Mouse (Mus musculus): ENCODE data around the gene Pfn3.
"Not testable (repeated sequence)": the region's sequence is repeated elsewhere in the genome, so short reads cannot be mapped to it uniquely, and the experiment has no call there.

Gene Pfn3

DNA sequence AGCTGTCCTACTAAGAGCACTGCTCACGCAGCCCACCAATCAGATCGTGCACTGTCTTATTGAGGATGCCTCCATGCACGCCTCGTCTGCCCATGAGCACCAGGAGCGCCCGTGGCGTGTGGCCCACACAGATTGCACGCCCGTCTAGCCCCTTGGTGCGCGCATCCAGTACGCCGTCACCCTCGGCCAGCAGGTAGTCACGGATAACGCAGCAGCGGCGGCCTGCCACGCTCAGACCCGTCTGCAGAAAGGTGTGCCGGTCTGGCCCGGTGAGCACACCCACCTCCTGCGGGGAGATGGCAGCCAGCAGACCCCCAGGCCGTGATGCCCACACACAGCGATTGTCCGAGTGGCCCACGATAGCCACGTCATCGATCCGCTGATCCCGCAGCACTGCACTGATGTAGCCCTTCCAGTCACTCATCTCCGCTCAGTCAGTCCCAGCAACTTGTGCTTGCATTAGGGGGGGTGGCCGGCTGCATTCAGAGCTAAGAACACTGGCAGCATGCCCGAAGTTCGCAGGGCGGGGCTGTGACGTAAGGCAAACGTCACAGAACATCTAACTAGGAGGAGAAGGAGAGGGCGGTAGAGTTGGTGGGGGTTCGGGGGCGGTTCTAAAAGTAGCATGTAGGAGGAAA lies at the start of gene Pfn3:
Gene Pfn3, minus strand, starts transcription at position 490 of the 638 bp plus-strand sequence.
- peak; percentile 52 for DNase-seq (ENCODE audit: low read depth, low spot score)

DNA sequence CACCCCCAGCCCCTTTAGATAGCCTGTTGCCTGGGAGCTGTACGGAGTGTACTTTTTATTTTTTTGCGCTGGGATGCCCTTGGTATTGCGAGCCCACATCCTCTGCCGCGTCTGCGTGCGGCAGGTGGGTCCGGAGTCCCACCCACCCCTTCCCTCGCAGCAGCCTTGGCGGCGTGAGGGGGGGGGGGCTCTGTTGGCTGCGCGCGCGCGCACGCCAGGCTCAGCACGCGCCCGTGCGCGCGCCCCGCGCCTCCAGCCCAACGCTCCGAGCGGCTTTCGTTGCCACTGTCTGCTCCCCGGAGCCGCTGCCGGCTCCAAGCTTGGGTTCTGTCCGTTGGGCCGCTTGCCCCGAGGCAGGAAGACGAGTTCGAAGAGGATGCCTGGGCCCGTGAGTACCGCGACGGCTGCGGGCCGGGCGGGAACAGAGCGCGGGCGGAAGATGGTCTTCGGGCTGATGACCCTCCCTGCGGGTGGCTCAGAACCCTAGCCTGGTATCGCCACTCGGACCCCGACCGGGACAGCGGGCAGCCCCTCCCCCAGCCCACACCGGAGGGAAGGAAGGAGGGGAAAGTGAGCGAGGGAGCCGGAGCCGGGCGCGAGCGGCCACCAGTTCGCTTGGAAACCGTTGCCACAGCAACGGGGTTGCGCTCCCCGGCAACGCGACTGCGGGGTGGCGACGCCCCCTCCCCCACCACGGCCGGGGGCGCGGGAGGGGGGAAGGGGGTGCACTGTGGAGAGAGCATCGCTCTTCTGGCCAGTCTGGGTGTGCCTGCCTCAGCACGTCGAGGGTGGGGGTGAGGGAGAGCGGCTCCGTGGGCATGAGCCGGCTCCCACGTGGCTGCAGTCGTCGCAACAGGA lies 49.2 kb upstream of the Pfn3 start, which contains the start of gene Prr7:
Gene Prr7, plus strand, starts transcription at position 241 of the 858 bp plus-strand sequence.
- DNase-seq (ENCODE audit: low read depth, low spot score), result no peak

DNA sequence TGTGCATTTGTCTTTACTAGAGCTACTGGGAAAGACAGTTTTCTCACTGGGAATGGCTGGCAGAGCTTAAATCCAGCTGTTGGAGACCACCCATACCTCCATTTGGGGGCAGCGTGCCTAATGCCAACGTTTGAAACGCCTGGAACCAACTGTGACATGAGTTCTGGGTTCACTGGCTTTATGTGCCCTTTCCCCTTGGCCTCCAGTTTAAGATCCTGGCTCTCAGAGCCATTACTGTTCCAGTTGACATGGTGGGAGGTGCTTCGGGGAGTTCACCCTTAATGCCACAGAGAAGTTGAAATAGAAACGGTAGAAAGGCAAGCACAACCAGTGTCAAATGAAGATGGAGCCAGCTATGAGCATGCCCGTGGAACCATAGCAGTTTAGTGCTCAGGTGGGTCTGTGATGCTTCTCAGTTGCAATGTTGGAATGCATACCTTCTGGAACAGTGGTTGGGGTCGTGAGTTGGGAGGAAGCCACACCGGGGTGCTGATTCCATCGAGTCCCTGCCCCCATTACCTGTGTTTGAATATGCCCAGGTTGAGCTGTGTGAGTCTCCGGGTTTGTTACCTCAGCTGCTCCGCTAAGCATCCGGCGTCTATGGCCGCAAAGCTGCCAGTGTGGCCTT lies 48.5 kb upstream of the Pfn3 start:
- no peak for DNase-seq (ENCODE audit: low read depth, low spot score)

DNA sequence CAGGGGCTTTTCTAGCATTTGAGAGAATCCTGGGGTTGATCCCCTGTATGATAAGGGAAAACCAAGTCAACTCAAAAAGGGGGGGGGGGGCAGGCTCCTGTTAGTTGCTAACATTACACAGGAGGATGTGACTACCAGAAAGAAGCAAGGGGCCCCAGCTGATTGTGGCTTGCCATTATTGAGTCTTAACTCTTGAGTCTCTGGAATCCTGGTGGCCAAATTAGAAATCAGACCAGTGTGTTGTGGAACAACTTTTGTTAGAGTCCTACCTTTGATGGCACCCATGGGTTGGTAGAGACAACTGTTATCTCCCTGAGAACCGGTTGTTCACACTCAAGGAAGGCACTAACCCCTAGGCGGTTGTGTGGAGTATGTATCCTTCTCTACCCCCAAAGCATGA lies 47.9 kb upstream of the Pfn3 start:
- no peak for DNase-seq (ENCODE audit: low read depth, low spot score)

DNA sequence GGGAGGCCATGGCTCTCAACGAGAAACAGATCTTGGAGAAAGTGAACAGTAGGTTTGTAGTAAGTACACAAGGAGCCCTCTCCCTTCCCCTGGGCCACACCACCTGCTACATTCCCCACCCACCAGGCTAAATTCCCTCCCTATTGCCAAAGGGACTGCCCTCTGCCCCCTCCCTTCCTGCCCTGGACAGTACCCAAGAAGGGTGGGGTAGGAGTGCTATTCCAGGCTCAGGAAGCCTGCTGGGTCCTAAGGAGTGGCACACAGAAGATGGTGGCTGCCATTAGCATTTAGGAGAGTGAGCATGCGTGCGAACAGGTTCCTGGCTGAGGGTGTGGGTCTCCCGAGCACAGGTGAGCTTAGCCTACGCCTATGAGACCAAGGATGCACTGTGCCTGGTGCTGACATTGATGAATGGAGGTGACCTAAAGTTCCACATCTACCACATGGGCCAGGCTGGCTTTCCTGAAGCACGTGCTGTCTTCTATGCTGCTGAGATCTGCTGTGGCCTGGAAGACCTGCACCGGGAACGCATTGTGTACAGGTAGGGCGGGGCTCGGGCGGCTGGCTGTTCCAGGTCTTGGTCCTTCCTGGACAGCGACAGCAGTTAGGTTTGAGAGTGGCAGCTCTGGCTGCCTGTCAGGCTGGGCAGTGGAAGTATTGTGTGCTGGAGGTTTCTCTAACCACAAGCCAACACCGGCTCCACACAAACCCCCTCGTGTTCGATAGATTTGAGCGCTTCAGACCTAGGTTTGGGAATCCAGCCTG lies 36.9 kb upstream of the Pfn3 start:
- DNase-seq (ENCODE audit: low read depth, low spot score), result no peak

DNA sequence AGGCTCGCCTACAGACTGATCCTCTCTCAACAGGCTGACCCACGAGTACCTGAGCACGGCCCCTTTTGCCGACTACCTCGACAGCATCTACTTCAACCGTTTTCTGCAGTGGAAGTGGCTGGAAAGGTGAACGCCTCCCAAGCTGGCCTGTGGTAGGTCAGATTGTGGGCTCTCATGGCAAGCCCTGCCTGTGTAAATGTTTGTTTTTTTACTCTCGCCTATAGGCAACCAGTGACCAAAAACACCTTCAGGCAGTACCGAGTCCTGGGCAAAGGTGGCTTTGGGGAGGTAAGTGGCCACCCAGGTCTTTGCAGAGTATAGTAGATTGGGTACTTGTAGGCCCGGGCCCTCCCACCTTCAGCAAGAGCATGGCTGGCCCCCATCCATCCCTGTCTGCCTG lies 36.3 kb upstream of the Pfn3 start:
- no peak for DNase-seq (ENCODE audit: low read depth, low spot score)

DNA sequence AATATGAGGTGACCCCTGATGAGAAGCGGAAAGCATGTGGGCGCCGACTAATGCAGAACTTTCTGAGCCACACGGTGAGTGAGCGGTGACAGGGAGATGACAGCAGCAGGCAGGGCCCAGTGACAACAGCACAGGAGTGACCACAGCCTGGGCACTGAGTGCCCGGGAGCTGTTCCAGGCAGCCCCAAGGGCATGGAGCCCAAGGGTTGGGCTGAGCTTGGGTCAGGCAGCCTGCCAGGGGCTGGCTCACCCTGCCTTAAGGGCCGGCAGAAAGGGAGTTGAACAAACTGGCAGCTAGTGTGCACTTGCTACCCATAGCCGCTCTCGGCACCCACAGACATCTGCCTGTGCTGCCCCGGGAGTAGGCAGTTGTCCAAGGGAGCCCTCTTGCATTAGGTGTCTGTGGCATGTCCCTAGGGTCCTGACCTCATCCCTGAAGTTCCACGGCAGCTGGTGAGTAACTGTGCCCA lies 35.5 kb upstream of the Pfn3 start:
- no peak for DNase-seq (ENCODE audit: low read depth, low spot score)

DNA sequence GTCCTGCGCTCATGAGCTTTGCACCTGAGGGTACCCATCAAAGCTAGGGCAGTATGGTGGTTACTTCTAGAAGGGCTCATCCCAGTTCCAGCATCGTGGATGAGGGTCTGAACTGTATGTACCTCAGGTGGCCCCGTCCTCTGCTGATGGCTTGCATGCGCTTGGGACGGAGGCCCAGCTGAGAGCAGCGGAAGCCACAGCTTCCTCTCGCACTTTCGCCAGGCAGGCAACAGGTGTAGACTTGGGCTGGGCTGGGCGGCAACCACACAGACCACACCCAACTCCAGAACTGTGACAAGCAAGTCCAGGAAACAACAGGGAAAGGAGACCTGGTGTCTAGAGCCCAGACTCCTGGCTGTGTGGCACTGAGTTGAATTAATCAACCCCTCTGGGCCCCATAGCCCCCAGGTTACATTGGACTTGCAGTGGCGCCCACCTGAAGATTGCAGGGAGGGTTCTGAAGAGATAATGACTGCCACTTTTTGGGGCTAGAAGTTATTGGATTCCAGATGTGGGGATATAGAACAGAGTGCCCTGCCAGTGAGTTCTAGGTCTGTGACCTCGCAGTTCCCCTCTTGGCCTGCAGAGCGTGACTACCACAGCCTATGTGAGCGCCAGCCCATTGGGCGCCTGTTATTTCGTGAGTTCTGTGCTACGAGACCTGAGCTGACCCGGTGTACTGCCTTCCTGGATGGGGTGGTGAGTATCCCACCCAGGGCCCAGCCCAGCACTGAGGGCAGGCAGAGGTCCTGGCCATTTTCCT lies 34.8 kb upstream of the Pfn3 start:
- no peak for DNase-seq (ENCODE audit: low read depth, low spot score)

DNA sequence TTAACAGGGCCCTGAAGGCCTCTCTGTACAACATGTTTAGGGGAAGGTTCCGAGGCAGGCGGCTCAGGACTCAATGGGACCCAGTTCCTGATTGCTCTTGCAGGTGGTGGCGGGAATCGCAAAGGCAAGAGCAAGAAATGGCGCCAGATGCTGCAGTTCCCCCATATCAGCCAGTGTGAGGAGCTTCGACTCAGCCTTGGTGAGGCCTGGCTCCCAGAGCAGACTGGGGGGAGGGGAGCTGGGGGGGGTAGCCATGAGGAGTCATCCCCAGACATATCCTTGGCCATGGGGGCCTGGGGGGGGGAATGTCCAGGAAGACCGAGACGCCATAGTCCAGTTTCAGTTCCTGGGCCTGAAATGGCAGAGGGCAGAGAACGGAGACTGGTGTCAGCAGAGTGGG lies 34.2 kb upstream of the Pfn3 start:
- DNase-seq (ENCODE audit: low read depth, low spot score), result no peak

DNA sequence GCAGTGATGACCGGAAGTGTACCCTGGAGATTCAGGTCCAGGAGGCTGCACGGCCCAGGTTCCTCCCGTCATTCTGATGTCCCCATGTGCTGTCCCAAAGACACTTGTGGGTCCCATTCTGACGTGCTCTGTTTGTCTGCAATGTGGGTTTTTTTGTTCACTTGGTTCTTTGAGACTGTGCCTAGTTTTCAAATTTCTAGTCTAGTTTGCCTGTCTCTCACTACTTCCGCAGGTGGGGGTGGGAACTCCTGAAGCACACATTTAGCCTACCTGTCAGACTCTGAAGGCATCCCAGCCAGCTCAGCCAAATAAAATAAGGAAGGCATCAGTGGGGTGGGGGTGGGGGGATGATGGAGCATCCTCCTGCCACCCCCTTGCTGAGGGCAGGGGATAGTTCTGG lies 33.1 kb upstream of the Pfn3 start:
- DNase-seq (ENCODE audit: low read depth, low spot score), result no peak

DNA sequence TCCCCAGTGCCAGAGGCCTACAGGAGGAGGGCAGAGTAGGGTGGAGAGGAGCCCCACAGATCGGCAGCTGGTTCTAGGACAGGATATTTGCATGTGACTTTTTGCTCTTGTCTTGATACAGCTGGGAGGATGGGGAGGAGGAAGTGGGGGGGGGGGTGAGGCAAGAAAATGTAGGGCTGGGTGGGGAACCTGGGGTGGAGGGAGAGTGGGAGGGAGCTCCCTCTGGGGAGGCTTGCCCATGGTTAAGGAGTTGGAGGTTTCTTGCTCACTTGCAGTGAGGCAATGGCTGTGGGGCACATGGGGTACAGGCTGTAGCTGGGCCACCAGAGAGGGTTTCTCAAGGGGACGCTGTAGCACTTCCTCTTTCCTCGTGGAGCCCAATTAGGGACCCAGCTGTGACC lies 32.5 kb upstream of the Pfn3 start:
- no peak for DNase-seq (ENCODE audit: low read depth, low spot score)

DNA sequence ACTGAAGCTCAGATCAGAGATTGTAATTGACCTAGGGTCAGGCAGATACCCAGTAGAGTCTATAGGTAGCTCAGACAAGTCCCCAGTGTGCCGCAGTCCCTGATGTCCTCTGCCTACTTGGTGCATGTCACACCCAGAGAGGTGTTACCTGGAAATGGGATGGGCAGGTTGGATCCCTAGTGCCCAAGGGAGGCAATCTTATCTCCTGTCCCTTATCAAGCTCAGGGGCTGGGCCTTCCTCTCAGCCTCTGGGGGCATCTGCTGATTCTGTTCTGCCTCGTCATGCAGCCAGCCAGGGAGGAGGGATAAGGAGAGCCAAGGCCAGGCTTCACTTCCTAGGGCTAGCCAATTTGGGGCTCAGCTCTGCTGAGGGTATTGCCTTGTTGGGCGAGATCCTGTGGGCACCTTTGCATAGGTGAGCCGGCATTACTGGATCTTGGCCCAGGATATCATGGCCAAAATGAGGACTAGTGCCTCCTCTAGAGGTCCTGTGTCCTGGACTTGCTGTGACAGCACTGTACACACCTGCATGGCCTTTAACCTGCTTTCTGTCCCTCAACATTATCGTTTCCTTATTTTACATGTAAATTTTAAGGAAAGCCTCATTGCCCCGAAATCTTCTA lies 31.6 kb upstream of the Pfn3 start:
- DNase-seq (ENCODE audit: low read depth, low spot score), result no peak

DNA sequence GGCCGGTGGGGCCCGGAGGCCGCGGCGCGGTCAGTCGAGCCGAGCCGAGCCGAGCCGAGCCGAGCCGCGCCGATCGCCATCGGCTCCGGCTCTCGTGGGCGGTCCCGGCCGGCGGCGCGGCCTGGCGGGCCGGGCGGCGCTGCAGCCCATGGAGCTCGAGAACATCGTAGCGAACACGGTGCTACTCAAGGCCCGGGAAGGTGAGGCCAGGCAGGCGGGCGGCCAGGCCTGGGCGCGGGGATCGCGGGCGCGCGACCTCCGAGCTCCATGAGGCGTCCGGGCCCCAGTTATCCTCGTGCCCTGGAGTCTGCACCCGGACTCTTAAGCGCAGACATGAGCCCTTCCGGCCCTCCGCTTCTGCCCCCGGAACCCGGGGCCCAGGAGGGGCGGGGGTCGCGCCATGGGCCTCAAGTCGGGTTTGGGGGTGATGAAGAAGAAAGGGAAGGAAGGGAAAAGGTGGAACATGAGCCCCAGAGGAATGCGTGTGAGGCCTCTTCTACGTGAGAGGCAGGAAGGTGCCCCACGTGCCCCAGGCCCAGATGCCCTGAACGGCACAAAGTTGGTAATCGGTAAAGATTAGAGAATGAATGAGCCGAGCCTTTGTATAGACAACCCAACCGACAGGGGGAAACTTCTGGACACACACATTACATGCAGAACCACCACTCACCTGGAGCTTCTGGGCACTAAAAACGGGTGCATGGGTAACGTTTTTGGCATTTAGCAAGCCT lies 30.5 kb upstream of the Pfn3 start:
- no peak for DNase-seq (ENCODE audit: low read depth, low spot score)

DNA sequence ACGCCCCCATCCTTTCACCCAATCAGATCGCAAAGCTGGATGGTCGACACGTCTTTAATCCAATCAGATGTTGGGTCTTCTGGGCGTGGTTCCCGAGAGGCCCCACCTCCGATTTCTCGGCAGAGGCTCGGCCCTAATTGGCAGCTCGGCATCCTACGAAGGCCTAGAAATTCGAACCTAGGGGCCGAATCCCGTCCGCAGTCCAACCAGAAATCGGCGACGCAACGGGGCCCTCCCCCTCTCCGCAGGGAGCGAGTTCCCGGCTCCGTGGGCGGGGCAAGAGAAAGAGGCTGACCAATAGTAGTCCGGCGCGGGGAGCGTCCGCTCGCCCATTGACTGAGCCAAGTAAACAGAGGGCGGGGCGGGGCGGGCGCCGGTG lies 29.9 kb upstream of the Pfn3 start, which contains the start of gene Grk6:
Gene Grk6, plus strand, starts transcription at position 136 of the 379 bp plus-strand sequence.
- DNase-seq (ENCODE audit: low read depth, low spot score), result peak; percentile 99

DNA sequence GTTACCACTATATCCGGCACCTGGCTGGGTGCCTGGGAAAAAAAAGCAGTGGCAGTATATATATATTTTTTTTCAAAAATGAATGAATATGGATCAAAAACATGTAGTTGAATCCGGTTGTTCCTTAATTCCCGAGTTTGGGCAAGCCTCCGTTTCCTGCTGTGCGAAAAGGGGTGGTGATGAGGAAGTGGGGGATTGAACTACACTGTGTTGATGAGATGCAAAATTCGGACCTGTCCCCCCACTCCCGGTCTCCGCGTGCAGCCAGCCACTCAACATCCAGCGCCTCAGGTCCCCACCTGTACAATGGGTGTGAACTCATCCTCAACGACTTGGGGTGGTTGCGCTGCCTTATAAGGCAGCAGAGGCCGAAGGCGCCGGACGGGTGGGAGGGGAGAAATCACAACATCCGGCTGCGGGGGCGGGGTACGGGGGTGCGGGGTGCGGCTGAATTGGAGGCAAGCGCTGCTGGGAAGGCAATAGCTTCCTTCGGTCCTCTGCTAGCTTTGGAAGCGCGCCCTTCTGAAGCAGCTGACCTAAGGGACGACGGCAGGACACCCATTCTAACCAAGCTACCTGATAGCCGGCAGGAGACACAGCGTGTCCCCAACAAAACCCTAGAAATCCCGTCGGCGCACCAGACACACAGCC lies 29.4 kb upstream of the Pfn3 start:
- DNase-seq (ENCODE audit: low read depth, low spot score), result peak; percentile 62

DNA sequence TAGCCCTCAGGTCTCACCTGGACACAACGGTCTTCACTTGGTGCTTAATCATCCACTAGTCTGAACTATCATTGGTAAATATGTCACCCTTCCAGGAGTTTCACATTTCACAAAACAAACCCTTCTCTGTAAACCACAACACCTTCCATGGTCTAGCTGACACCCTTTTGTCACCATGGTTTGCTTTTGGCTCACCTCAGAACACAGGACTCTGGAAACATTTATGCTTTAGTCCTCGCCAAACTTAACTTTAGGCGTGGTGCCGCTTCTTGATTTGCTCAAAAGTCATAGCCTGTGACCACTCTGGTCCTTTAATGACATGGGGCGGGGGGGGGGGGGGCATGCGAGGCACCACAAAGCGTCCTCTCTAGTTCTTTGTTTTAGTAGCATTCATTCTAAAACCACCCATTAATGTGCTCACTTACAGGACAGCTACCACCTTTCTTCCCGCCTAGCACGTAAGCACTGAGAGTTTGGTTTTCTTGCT lies 28.8 kb upstream of the Pfn3 start:
- no peak for DNase-seq (ENCODE audit: low read depth, low spot score)

DNA sequence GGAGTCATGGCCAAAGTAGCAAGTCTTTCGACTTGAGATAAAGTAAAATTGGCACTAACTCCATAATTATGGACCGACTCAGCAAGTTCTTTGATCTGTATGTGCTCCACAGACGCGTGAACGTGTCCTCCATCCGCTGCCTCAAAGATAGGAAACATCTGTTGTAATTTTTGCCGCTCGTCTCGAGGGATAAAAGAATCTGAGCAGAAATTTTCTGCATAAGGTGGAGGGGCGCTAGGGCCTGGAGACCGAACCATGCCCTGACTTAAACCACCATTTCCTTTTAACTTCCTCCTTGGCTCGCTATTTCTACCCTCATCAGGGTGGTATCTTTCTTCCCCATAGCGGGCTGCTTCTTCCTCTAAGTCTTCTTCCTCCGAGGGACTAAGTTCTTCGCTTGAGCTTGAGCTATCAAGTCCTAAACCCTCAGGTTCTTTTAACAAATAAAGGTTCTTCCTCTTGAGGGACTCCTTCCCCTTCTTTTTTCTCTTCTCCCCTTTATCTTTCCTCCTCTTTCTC lies 22.1 kb upstream of the Pfn3 start:
- not testable (repeated sequence) for DNase-seq (ENCODE audit: low read depth, low spot score)

DNA sequence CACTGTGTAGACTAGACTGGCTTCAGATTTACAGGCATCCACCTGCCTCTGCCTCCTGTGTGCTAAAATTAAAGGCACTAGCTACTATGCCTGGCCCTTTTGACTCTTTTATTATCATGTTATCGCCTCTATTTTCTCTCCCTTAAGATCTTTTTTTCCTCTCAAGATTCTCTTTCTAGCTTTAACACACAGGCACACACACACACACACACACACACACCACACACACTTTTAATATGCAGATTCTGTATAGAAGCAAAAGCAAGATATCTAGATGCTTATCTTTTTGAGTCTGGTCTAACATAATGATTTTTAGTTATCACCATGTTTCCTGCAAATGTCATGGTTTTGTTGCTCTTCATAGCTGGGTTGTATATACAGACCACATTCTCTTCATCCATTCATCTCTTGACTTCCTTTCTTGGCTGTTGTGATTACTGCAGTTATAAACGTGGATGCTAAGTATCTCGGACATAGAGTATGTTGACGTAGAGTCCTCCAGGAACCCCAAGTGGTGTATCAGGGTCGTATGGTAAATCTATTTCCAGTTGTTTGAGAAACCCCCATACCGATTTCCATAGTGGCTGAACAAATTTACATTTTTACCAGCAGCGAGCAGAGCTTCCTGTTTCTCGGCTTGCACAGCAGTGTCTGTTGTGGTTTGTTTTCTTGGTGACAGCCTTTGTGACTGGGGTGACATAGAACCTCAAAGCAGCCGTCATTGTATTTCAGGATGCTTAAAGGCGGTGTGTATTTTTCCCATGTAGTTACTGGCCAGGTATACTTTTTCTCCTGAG lies 17.1 kb upstream of the Pfn3 start:
- no peak for DNase-seq (ENCODE audit: low read depth, low spot score)

Measured in brain, embryonic 18.5 days (tissue).